Mouse (Mus musculus) inflammation-experienced regulatory T-cells, adult 6 months (primary cell): ENCODE results near the gene Rhou. TPM values are rescaled to one million over a fixed set of nuclear protein-coding genes. Genes with fewer than 3 reads are reported as not detected.

ENCODE experiments used
- ATAC-seq: one replicate; pipeline ENCODE4 v1.8.0; 2017
- polyA plus RNA-seq, 3 experiments: library from polyadenylated mRNA; unstranded; fragments of 100-300 nt; shearing (Covaris generic); gene quantifications; one replicate each; pipeline ENCODE4 v1.2.1; 2017

Gene Rhou
- polyA plus RNA-seq, 3 experiments from 2014 or later = not detected

DNA sequence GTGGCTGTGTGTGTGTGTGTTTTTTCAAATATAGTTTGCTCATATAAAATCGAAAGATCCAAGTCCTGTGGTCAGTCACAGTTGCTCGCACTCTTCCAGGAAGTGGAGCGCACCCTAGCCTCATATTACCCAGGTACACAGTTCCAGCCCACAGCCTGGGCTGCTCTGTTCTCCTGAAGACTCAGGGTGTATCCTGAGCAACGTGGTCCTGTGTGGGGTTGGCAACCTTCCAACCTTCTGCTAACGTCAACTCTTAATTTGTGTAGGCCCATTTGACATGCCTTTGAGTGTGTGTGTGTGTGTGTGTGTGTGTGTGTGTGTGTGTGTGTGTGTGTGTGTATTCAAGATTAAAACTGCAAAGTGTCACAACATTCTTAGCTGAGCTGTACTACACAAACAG lies 43.6 kb downstream of the Rhou start:
- no peak for ATAC-seq

DNA sequence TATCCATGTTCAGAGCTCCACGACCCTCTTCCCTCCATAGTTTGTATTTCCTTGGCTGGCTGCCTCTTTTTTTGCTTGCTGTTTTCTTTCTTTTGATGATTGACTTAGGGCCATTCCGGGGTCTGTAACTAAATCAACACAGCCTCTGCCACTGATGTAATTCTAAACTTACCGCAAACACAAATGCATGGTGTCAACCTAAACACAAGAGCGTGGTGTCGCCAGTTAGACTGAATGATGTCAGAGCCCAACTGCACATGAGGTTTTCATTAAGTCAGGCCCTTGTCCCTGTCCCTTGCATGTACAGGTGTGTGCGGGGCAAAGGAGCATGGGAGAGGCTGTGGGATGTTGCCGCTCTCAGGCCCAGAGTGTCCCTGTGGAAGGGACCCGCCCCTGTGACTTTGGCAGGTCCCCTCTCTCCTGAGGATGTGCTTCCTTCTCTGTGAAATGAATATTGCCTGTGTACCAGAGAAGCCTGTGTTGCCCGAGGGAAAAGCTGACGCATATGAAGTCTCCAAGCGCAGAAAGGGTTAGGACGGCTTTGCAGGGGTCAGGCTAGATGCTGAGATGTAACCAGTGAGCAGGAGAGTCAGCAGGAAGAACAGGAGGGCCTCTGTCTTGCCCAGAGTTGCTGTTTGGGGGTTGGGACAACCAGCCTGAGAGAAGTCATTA lies 46.8 kb downstream of the Rhou start:
- no peak for ATAC-seq

DNA sequence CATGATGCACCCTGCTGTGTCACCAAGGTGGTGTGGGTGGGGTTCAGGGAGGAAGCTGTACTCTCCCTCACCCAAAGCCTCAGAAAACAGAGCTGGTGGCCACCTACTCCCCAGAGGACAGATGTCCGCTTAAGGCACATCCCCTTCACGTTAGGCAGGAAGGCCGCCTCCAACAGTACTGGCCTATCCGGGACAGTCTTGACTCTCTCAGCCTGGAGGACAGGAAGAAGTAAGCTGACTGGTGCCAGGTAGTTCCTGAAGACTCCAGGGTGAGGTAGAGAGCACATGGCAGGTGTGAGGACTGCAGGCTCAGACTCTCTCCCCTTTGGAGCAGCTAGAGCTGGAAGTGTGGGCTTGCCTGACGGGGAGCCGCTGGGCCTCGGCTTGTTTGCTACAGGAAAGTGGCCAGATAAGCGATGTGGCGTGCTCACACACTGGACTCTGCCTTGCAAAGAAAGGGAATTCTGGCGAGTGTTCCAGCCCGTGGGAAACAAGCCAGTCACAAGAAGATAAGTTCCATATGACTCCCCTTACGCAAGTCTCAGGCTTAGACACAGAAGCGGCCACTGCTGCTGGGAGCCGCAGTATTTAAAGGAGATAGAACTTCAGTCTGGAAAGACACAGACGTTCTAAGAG lies 48.3 kb downstream of the Rhou start:
- no peak for ATAC-seq

DNA sequence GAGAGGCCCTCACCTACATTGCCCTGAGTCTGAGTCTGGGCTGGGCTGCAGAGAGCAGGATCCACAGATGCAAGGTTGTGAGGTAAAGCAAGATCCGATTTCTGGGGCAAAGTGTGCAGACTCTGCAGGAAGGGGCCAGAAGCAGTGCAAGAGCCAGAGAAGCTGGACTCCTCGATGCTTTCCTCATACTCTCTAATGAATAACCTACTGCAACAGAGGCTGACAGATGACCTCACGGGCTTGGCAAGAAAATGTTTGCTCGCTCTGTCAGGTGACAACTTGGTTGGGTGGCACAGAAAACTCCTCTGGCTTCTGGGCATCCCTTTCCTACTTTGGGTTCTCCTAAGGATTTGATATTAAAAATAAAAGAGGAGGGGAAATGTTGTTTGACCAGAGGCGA lies 51.6 kb downstream of the Rhou start:
- ATAC-seq = no peak

DNA sequence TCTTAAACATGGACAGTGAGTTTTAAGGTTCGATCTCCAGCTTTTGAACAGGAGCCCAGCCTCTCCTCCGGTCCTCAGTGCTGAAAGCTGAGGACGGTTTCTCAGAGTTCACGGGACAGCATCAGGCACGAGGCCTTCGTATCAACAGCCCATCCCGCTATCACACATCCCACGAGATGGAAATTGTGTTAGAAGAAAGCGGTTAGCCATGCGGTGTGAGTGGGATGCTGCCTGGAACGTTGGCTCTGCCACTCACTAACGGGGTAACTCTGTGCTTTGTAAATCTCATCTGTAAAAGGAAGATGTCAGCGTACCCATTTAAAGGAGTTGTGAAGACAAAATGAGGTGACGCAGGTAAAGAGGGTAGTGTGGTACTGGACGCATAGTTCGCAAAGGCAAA lies 53.4 kb downstream of the Rhou start:
- ATAC-seq = no peak

DNA sequence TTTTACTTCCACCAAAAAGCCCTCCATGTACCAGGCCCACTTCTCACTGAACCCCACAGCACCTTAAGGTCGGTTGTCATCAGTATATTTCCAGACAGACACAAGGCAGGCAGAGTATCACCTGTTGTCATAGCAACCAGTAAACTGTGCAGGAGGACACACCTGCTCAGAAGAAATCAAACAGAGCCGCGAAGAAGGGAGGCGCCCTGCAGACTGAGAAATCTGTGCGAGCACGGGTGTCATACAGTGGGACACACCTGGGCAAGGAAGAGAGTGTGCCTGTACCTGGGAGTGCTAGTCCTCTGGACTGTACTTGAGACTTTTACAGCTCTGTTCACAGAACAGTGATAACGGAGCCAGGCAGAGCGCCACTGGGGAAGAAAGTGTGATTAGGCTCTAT lies 55.0 kb downstream of the Rhou start:
- no peak for ATAC-seq

DNA sequence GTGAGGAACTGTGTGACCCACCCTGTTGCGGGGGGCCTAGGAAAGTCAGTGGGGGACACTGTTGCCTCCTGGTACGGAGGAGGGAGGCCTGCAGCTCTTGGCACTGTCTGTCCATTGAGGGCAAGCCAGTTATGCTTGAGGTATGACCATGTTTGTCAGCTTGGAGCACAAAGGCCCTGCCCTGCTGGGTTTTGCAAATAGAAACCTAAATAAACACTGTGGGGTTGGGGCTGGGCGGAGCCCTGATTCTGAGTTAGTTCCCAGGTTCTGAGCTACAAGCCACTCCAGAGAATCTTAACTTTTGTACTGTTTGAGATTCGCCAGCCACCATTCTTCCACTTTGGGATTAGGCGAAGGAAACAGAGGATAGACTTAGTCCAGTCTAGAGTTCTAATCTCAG lies 56.6 kb downstream of the Rhou start:
- ATAC-seq = no peak

Other genes with a start within 250 kb of the Rhou start
- not detected for gene Mc1r, start 246.8 kb upstream of the Rhou start, polyA plus RNA-seq
- 1 to 10 TPM in 1 of 3 experiments, under 1 TPM in 1, not detected in 1; 0.30 to 2.0 TPM for gene Tubb3, start 242.5 kb upstream of the Rhou start, polyA plus RNA-seq
- 1 to 10 TPM; 7.7 to 7.9 (median 7.8) TPM for gene Def8, start 230.4 kb upstream of the Rhou start, polyA plus RNA-seq
- gene Afg3l1, start 176.0 kb upstream of the Rhou start, polyA plus RNA-seq = 10 to 100 TPM; 32.6 to 47.7 (median 36.1) TPM
- 1 to 10 TPM in 1 of 3 experiments, under 1 TPM in 2; 0.47 to 1.2 (median 0.54) TPM for gene Dbndd1, start 138.5 kb upstream of the Rhou start, polyA plus RNA-seq
- 10 to 100 TPM in 1 of 3 experiments, 1 to 10 TPM in 2; 6.4 to 10.1 (median 7.3) TPM for gene Gas8, start 135.1 kb upstream of the Rhou start, polyA plus RNA-seq
- gene Rab4a, start 152.1 kb downstream of the Rhou start, polyA plus RNA-seq = 10 to 100 TPM; 15.9 to 21.4 (median 16.9) TPM
- 1 to 10 TPM; 3.3 to 5.1 (median 3.7) TPM for gene Ccsap, start 206.3 kb downstream of the Rhou start, polyA plus RNA-seq
- gene Acta1, start 240.8 kb downstream of the Rhou start, polyA plus RNA-seq = under 1 TPM in 2 of 3 experiments, not detected in 1; 0.25 to 0.26 TPM